ENCODE assay signal across 1 mouse cellular context in genomic region chr7:47022482-47022881, GRCm38 (mm10).
TF ChIP-seq lines count a peak whose summit lies in the region.

No protein-coding gene starts in this region.

TF ChIP-seq in CH12.LX, 34 proteins besides CTCF, POLR2A, EP300 and RAD21 (continued from another document):
- no peak for TF ChIP-seq GABPA (IDR thresholded peaks at IDR 0.05; ENCODE audit: insufficient replicate concordance, low read depth, low read length)
- TF ChIP-seq CHD1 (IDR thresholded peaks at IDR 0.05; ENCODE audit: low read depth, low read length), result no peak
- TF ChIP-seq POLR2AphosphoS2 (IDR thresholded peaks at IDR 0.05; ENCODE audit: low read depth, low read length), result no peak
- peak; percentile 98 for TF ChIP-seq ETS1 (conservative IDR thresholded peaks at IDR 0.05; ENCODE audit: low read depth, low read length)
- TF ChIP-seq NELFE (IDR thresholded peaks at IDR 0.05; ENCODE audit: low read depth, low read length), result no peak
- no peak for TF ChIP-seq E2F4 (IDR thresholded peaks at IDR 0.05; ENCODE audit: insufficient replicate concordance, low read depth, low read length)
- peak; percentile 95 for TF ChIP-seq RCOR1 (conservative IDR thresholded peaks at IDR 0.05; ENCODE audit: low read depth, low read length)
TF ChIP-seq in CH12.LX: peak in this region for 15.
